Mouse (Mus musculus): ENCODE data around the gene Gm20695. TPM values are rescaled to one million over a fixed set of nuclear protein-coding genes. Genes with fewer than 3 reads are reported as not detected.

Gene Gm20695
- polyA plus RNA-seq, 1 experiment = not detected

DNA sequence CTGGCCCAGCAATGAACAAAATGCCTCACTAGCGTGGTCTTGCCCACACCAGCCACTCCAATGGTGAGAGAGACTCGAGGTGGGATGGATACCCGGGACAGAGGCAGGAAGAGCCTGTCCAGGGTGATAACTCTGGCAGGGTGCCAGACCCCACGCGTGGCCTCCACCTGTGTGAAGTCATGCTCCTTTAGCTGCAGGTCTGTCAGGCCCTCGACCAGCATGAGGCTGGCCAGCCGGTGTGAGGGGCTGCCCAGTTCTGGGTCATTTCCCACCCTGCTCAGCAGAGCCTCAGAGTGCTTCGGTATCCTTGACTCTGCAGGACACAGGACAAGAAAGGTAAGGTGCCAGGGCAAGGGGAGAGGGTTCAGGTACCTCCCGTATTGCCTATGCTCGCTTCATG, 80.5 kb downstream of the Gm20695 start:
- no peaks in the 10 kb centered on the region for H3K4me1 ChIP-seq (replicated peaks; ENCODE audit: control insufficient read depth, insufficient read depth, low read length)
- DNase-seq = no peak
- 82% methylated on average over 10 of the region's 10 CpGs for WGBS
- peaks cover 9% of the 10 kb centered on the region; the same call in 1 of the 2 replicates for H3K36me3 ChIP-seq (ENCODE audit: control insufficient read depth, insufficient read depth, low read length)
- TF ChIP-seq POLR2A (IDR thresholded peaks at IDR 0.05; ENCODE audit: control insufficient read depth, extremely low read depth, insufficient read depth, low read length, poor library complexity) (no peak), CTCF (IDR thresholded peaks at IDR 0.05; ENCODE audit: borderline replicate concordance, control insufficient read depth, extremely low read depth, insufficient read depth, low read length, poor library complexity) (no peak)
- no peaks in the 10 kb centered on the region for H3K27me3 ChIP-seq (ENCODE audit: control insufficient read depth, insufficient read depth, low read length)
- no peak overlapping the region for H3K27ac ChIP-seq (ENCODE audit: control insufficient read depth, insufficient read depth, low read length)
- no peak overlapping the region for H3K4me3 ChIP-seq (ENCODE audit: control insufficient read depth, insufficient read depth, low read length)

- H3K27ac ChIP-seq (ENCODE audit: control insufficient read depth, insufficient read depth, low read length) = no peak overlapping the region
- WGBS = 93% methylated on average over 3 of the region's 3 CpGs
- no peak for TF ChIP-seq POLR2A (IDR thresholded peaks at IDR 0.05; ENCODE audit: control insufficient read depth, extremely low read depth, insufficient read depth, low read length, poor library complexity)
- no peak for TF ChIP-seq CTCF (IDR thresholded peaks at IDR 0.05; ENCODE audit: borderline replicate concordance, control insufficient read depth, extremely low read depth, insufficient read depth, low read length, poor library complexity)
- DNase-seq = no peak
- H3K36me3 ChIP-seq (ENCODE audit: control insufficient read depth, insufficient read depth, low read length) = peaks cover 9% of the 10 kb centered on the region; the same call in 1 of the 2 replicates
- H3K27me3 ChIP-seq (ENCODE audit: control insufficient read depth, insufficient read depth, low read length) = no peaks in the 10 kb centered on the region
- no peak overlapping the region for H3K4me3 ChIP-seq (ENCODE audit: control insufficient read depth, insufficient read depth, low read length)
- no peaks in the 10 kb centered on the region for H3K4me1 ChIP-seq (replicated peaks; ENCODE audit: control insufficient read depth, insufficient read depth, low read length)
Measured at GRCm38 (mm10) chr16:3965534-3965933, 81.1 kb downstream of the Gm20695 start.

Other genes with a start within 250 kb of the Gm20695 start
- gene Mefv, start 166.6 kb upstream of the Gm20695 start, polyA plus RNA-seq (2012; rRNA removed) = 0.83 and 1.3 TPM in 2 replicates
- gene Zfp263, start 140.6 kb upstream of the Gm20695 start, polyA plus RNA-seq (2012; rRNA removed) = 15.7 and 16.0 TPM in 2 replicates
- gene Olfr15, start 53.8 kb upstream of the Gm20695 start, polyA plus RNA-seq (2012; rRNA removed) = not detected in 2 replicates
- 1.1 and 1.3 TPM in 2 replicates for gene Zfp174, start 37.4 kb upstream of the Gm20695 start, polyA plus RNA-seq (2012; rRNA removed)
- 107 and 115 TPM in 2 replicates for gene Naa60, start 12.3 kb upstream of the Gm20695 start, polyA plus RNA-seq (2012; rRNA removed)
- 6.3 and 7.5 TPM in 2 replicates for gene Zfp597, start 87 bp upstream of the Gm20695 start, polyA plus RNA-seq (2012; rRNA removed)
- gene 1700037C18Rik, start 24.0 kb downstream of the Gm20695 start, polyA plus RNA-seq (2012; rRNA removed) = 9.0 and 12.0 TPM in 2 replicates
- gene Cluap1, start 24.2 kb downstream of the Gm20695 start, polyA plus RNA-seq (2012; rRNA removed) = 19.4 and 22.9 TPM in 2 replicates
- gene Nlrc3, start 92.0 kb downstream of the Gm20695 start, polyA plus RNA-seq (2012; rRNA removed) = 136 and 157 TPM in 2 replicates
- gene Slx4, start 119.1 kb downstream of the Gm20695 start, polyA plus RNA-seq (2012; rRNA removed) = 71.8 and 77.4 TPM in 2 replicates
- 0.33 and 0.77 TPM in 2 replicates for gene Dnase1, start 152.3 kb downstream of the Gm20695 start, polyA plus RNA-seq (2012; rRNA removed)
- 90.9 and 94.2 TPM in 2 replicates for gene Trap1, start 193.2 kb downstream of the Gm20695 start, polyA plus RNA-seq (2012; rRNA removed)

Measured in thymus, adult 2 months (tissue).